ENCODE assay signal across 8 mouse cellular contexts in the genomic region with DNA sequence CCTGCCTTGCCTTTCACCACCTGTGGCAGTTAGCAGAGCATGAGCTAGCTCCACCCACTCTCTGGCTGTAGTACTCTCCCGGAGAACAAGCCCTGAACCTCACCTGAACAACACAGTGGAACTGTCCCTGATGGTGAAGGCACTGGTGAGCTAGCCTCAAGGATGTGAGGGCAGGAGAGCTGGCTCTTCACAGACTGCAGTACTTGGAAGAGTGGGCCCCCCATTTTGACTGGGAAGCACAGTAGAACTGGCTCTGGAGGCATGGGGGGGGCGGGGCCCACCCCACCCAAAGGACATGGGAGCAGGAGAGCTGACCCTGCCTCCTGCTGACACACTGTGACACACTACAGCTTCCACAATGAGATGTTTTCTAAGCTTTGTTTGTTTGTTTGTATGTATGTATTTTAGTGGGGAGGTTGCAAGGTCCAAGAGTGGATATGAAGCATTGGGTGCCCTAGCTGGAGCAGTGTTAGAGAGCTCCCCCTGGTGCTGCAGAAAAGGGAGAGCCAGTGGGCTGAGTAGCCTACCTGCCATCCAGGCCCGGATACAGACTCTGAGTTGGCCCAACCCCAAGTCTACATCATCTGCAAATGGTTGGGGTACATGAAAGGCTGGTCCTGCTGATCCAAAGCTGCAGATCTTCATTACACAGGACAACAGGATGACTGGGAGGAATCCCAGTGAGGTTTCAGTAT.
DNase-seq lines count a peak whose midpoint lies in the region; ATAC-seq and TF ChIP-seq lines count a peak whose summit lies in the region.
"Had no signal": no experiment of that assay in that cellular context is flagged by ENCODE, and none has a peak within 500 bp of the region (broad histone marks: within the 10 kb centered on the region; RNA-seq: fewer than 3 reads in every experiment).

No protein-coding gene starts in this region.

- TF ChIP-seq CTCF in intestine, postnatal 0 days (IDR thresholded peaks at IDR 0.05; ENCODE audit: low read depth): peak; percentile 75
- peak; percentile 69 for TF ChIP-seq CTCF in ES-Bruce4 (IDR thresholded peaks at IDR 0.05; ENCODE audit: low read depth, low read length)

- no peak overlapping the region for H3K4me2 ChIP-seq in intestine, postnatal 0 days (replicated peaks; ENCODE audit: low read depth)
- no peak overlapping the region for H3K4me2 ChIP-seq in intestine, embryonic 15.5 days (replicated peaks)
- H3K4me2 ChIP-seq: embryonic facial prominence, embryonic 12.5 days had no signal

- H3K27me3 ChIP-seq in intestine, postnatal 0 days (replicated peaks; ENCODE audit: control insufficient read depth, insufficient read depth, low read length): no peaks in the 10 kb centered on the region
- H3K27me3 ChIP-seq in intestine, embryonic 15.5 days (replicated peaks): no peaks in the 10 kb centered on the region
- no peaks in the 10 kb centered on the region for H3K27me3 ChIP-seq in ES-Bruce4 (ENCODE audit: control insufficient read depth, insufficient read depth, low read length, poor library complexity, severe bottlenecking)
- H3K27me3 ChIP-seq: embryonic facial prominence, embryonic 12.5 days had no signal

- 60% methylated on average over 3 of the region's 3 CpGs for WGBS in intestine, postnatal 0 days
- 70% methylated on average over 3 of the region's 3 CpGs for WGBS in intestine, embryonic 15.5 days

- ATAC-seq in intestine, postnatal 0 days: no peak
- ATAC-seq in intestine, embryonic 15.5 days: no peak

- no peaks in the 10 kb centered on the region for H3K9me3 ChIP-seq in intestine, postnatal 0 days (ENCODE audit: control insufficient read depth)
- no peaks in the 10 kb centered on the region for H3K9me3 ChIP-seq in intestine, embryonic 15.5 days
- H3K9me3 ChIP-seq in ES-Bruce4 (replicated peaks; ENCODE audit: control insufficient read depth, insufficient read depth, low read length, poor library complexity, severe bottlenecking): peaks cover 4% of the 10 kb centered on the region; the same call in 1 of the 2 replicates
- H3K9me3 ChIP-seq: embryonic facial prominence, embryonic 12.5 days had no signal

- peak; percentile 38 for DNase-seq in adrenal gland, postnatal 25 days
- DNase-seq in kidney, postnatal 25 days: peak; percentile 74 to 79
- DNase-seq in urinary bladder, postnatal 25 days (ENCODE audit: low spot score): no peak
- DNase-seq in MN1 (ENCODE audit: low spot score): no peak

- TF ChIP-seq EP300 in ES-Bruce4 (IDR thresholded peaks at IDR 0.05; ENCODE audit: insufficient read depth, low read depth, low read length): no peak

- TF ChIP-seq POLR2A in ES-Bruce4 (IDR thresholded peaks at IDR 0.05; ENCODE audit: insufficient read depth, low read length): no peak

- H3K36me3 ChIP-seq in intestine, postnatal 0 days (ENCODE audit: control insufficient read depth, insufficient read depth): no peaks in the 10 kb centered on the region
- H3K36me3 ChIP-seq in intestine, embryonic 15.5 days: no peaks in the 10 kb centered on the region
- no peaks in the 10 kb centered on the region for H3K36me3 ChIP-seq in ES-Bruce4 (ENCODE audit: control insufficient read depth, insufficient read depth, low read length, poor library complexity, severe bottlenecking)
- H3K36me3 ChIP-seq: embryonic facial prominence, embryonic 12.5 days had no signal

- H3K4me3 ChIP-seq in intestine, postnatal 0 days (ENCODE audit: low read depth, low read length): no peak overlapping the region
- no peak overlapping the region for H3K4me3 ChIP-seq in intestine, embryonic 15.5 days (replicated peaks)
- H3K4me3 ChIP-seq in ES-Bruce4 (ENCODE audit: low read depth, low read length): no peak overlapping the region
- H3K4me3 ChIP-seq: embryonic facial prominence, embryonic 12.5 days had no signal

- H3K4me1 ChIP-seq in intestine, postnatal 0 days (replicated peaks; ENCODE audit: control insufficient read depth, insufficient read depth, low read length): no peaks in the 10 kb centered on the region
- no peaks in the 10 kb centered on the region for H3K4me1 ChIP-seq in intestine, embryonic 15.5 days (replicated peaks)
- peaks cover 2% of the 10 kb centered on the region for H3K4me1 ChIP-seq in ES-Bruce4 (ENCODE audit: control insufficient read depth, insufficient read depth, low read length)
- H3K4me1 ChIP-seq: embryonic facial prominence, embryonic 12.5 days had no signal

- no peak overlapping the region for H3K9ac ChIP-seq in intestine, postnatal 0 days (ENCODE audit: low read depth, low read length)
- H3K9ac ChIP-seq in intestine, embryonic 15.5 days: no peak overlapping the region
- H3K9ac ChIP-seq in ES-Bruce4 (ENCODE audit: low read depth, poor library complexity, severe bottlenecking): no peak overlapping the region
- H3K9ac ChIP-seq: embryonic facial prominence, embryonic 12.5 days had no signal

- no peak overlapping the region for H3K27ac ChIP-seq in intestine, postnatal 0 days (ENCODE audit: low read depth, low read length)
- no peak overlapping the region for H3K27ac ChIP-seq in intestine, embryonic 15.5 days
- no peak overlapping the region for H3K27ac ChIP-seq in ES-Bruce4 (ENCODE audit: insufficient read depth, low read length)
- H3K27ac ChIP-seq: embryonic facial prominence, embryonic 12.5 days had no signal

Comparison
In these comparisons a context has a peak if more than half of its experiments do, and no peak if none do; other contexts are left out.
1. DNase-seq: peak in adrenal gland, postnatal 25 days (single experiment) and kidney, postnatal 25 days (2 of 2); none in urinary bladder, postnatal 25 days (single experiment) and MN1 (single experiment).